Mouse (Mus musculus) stomach, postnatal 0 days (tissue): ENCODE results near the gene Xrcc5.

Source experiments
- CTCF ChIP-seq: IDR thresholded peaks from 2 replicates; pipeline ENCODE4 v1.5.1; 2016; ENCODE audit warnings: antibody characterized with exemption, low read depth, mild to moderate bottlenecking, moderate library complexity
- EP300 ChIP-seq: optimal IDR thresholded peaks from 2 replicates; pipeline ENCODE3; 2016; ENCODE audit warnings: antibody characterized with exemption

GRCm38 (mm10) chr1:72383056-72383455 is 75.8 kb downstream of the Xrcc5 start:
- TF ChIP-seq CTCF (no peak), EP300 (no peak)
